Mouse (Mus musculus) liver, embryonic 13.5 days (tissue): ENCODE measurements at regions not wholly inside any gene's neighbourhood (a gene's known extent, or its start where the extent isn't known, plus 50 kb on each side); places are given as distances from the start of the nearest gene placed in this dataset.
A peak's percentile ranks its signal among the peaks of the same experiment; 100 is the strongest.

ENCODE experiments used
- ATAC-seq: fragments of 200-750 bp; cut with Nextera tagmentation; 2 replicates; pipeline ENCODE4 v1.8.0; 2017; ENCODE audit warnings: low read depth, mild to moderate bottlenecking, moderate number of reproducible peaks, moderate library complexity
- DNase-seq: peaks from one replicate; pipeline ENCODE4 v3.0.0; 2022
- H3K27ac ChIP-seq: fragments of 300-500 bp; sonication (generic); 2 replicates; pipeline ENCODE4 v1.5.1; 2015; ENCODE audit warnings: moderate library complexity, mild to moderate bottlenecking, inconsistent platforms
- H3K27me3 ChIP-seq: fragments of 300-500 bp; sonication (generic); 2 replicates; pipeline ENCODE4 v1.6.1; 2015; ENCODE audit warnings: mild to moderate bottlenecking, inconsistent platforms
- H3K36me3 ChIP-seq: fragments of 300-500 bp; sonication (generic); 2 replicates; pipeline ENCODE4 v1.6.1; 2015; ENCODE audit warnings: mild to moderate bottlenecking, inconsistent platforms
- H3K4me1 ChIP-seq: fragments of 300-500 bp; sonication (generic); replicated peaks from 2 replicates; pipeline ENCODE4 v1.6.1; 2015; ENCODE audit warnings: inconsistent platforms
- H3K4me2 ChIP-seq: fragments of 300-500 bp; sonication (generic); 2 replicates; pipeline ENCODE4 v1.6.1; 2015; ENCODE audit warnings: inconsistent platforms, mild to moderate bottlenecking, moderate library complexity
- H3K4me3 ChIP-seq: fragments of 300-500 bp; sonication (generic); replicated peaks from 2 replicates; pipeline ENCODE4 v1.5.1; 2015; ENCODE audit warnings: mild to moderate bottlenecking, inconsistent platforms
- H3K9ac ChIP-seq: fragments of 300-500 bp; sonication (generic); 2 replicates; pipeline ENCODE4 v1.6.1; 2015; ENCODE audit warnings: mild to moderate bottlenecking, inconsistent platforms
- H3K9me3 ChIP-seq: fragments of 300-500 bp; sonication (generic); replicated peaks from 2 replicates; pipeline ENCODE4 v1.6.1; 2016; ENCODE audit warnings: inconsistent platforms
- WGBS: fragments of 180-500 bp; shearing (Covaris S2); methylation state at CpG from one replicate; pipeline ENCODE4 v1.1.7; 2015; ENCODE audit not compliant: insufficient replicate concordance; 5-methylcytosine and 5-hydroxymethylcytosine counted together

- Histone ChIP-seq H3K4me3 (no peak overlapping the region), H3K36me3 (no peaks in the 10 kb centered on the region), H3K4me1 (no peaks in the 10 kb centered on the region), H3K27ac (no peak overlapping the region), H3K9ac (no peak overlapping the region), H3K4me2 (no peak overlapping the region), H3K9me3 (no peaks in the 10 kb centered on the region), H3K27me3 (no peaks in the 10 kb centered on the region)
- DNase-seq: no peak
- ATAC-seq: no peak
- WGBS: 70% methylated on average over 4 of the region's 4 CpGs
Observed at GRCm38 (mm10) chr13:28898900-28899299, 54.6 kb downstream of the Sox4 start.

- H3K4me1 ChIP-seq: no peaks in the 10 kb centered on the region
- no peak overlapping the region for H3K4me2 ChIP-seq
- WGBS: 78% methylated on average over 6 of the region's 6 CpGs
- DNase-seq (no peak), ATAC-seq (no peak)
- no peak overlapping the region for H3K9ac ChIP-seq
- H3K27me3 ChIP-seq: peaks cover 7% of the 10 kb centered on the region
- H3K36me3 ChIP-seq: no peaks in the 10 kb centered on the region
- H3K9me3 ChIP-seq: no peaks in the 10 kb centered on the region
- no peak overlapping the region for H3K4me3 ChIP-seq
- no peak overlapping the region for H3K27ac ChIP-seq
Observed at GRCm38 (mm10) chr13:28892896-28893295, 60.6 kb downstream of the Sox4 start.

GRCm38 (mm10) chr13:28887098-28887497 lies 66.4 kb downstream of the Sox4 start:
- no peak overlapping the region for H3K4me2 ChIP-seq
- H3K36me3 ChIP-seq: no peaks in the 10 kb centered on the region
- H3K9me3 ChIP-seq: no peaks in the 10 kb centered on the region
- no peak for ATAC-seq
- WGBS: 6% methylated on average over 13 of the region's 13 CpGs
- 0 out of 2 replicates have a peak, but pooled peaks cover 4% of the 10 kb centered on the region for H3K4me1 ChIP-seq
- H3K4me3 ChIP-seq: no peak overlapping the region
- H3K27ac ChIP-seq: no peak overlapping the region
- H3K27me3 ChIP-seq: peaks cover 62% of the 10 kb centered on the region
- DNase-seq: no peak
- H3K9ac ChIP-seq: no peak overlapping the region

GRCm38 (mm10) chr13:28886691-28887090 lies 66.8 kb downstream of the Sox4 start:
- Histone ChIP-seq H3K27ac (no peak overlapping the region), H3K9me3 (no peaks in the 10 kb centered on the region), H3K36me3 (no peaks in the 10 kb centered on the region), H3K9ac (no peak overlapping the region), H3K4me1 (0 out of 2 replicates have a peak, but pooled peaks cover 4% of the 10 kb centered on the region), H3K4me3 (no peak overlapping the region), H3K27me3 (peaks cover 66% of the 10 kb centered on the region), H3K4me2 (no peak overlapping the region)
- 4% methylated on average over 11 of the region's 11 CpGs for WGBS
- ATAC-seq: no peak
- no peak for DNase-seq

GRCm38 (mm10) chr13:28885083-28886037 lies 68.2 kb downstream of the Sox4 start:
- Histone ChIP-seq H3K4me1 (0 out of 2 replicates have a peak, but pooled peaks cover 4% of the 10 kb centered on the region), H3K27ac (no peak overlapping the region), H3K4me2 (peak overlapping the region; percentile 47), H3K4me3 (peak overlapping the region; percentile 38), H3K36me3 (no peaks in the 10 kb centered on the region), H3K27me3 (peaks cover 71% of the 10 kb centered on the region), H3K9me3 (no peaks in the 10 kb centered on the region), H3K9ac (no peak overlapping the region)
- DNase-seq (no peak), ATAC-seq (no peak)
- WGBS: under 1% methylated on average over 30 of the region's 30 CpGs

- peaks cover 71% of the 10 kb centered on the region for H3K27me3 ChIP-seq
- H3K4me3 ChIP-seq: peak overlapping the region; percentile 38
- DNase-seq (no peak), ATAC-seq (no peak)
- no peaks in the 10 kb centered on the region for H3K36me3 ChIP-seq
- no peaks in the 10 kb centered on the region for H3K9me3 ChIP-seq
- peak overlapping the region; percentile 47 for H3K4me2 ChIP-seq
- H3K4me1 ChIP-seq: 0 out of 2 replicates have a peak, but pooled peaks cover 4% of the 10 kb centered on the region
- no peak overlapping the region for H3K9ac ChIP-seq
- no peak overlapping the region for H3K27ac ChIP-seq
- 1% methylated on average over 26 of the region's 26 CpGs for WGBS
Observed at GRCm38 (mm10) chr13:28884191-28884820, 69.2 kb downstream of the Sox4 start.

GRCm38 (mm10) chr13:28883398-28883797 lies 70.1 kb downstream of the Sox4 start:
- no peak overlapping the region for H3K4me2 ChIP-seq
- no peaks in the 10 kb centered on the region for H3K9me3 ChIP-seq
- no peak for ATAC-seq
- H3K4me1 ChIP-seq: 0 out of 2 replicates have a peak, but pooled peaks cover 4% of the 10 kb centered on the region
- 48% methylated on average over 8 of the region's 8 CpGs for WGBS
- H3K36me3 ChIP-seq: no peaks in the 10 kb centered on the region
- H3K9ac ChIP-seq: no peak overlapping the region
- no peak for DNase-seq
- peaks cover 69% of the 10 kb centered on the region for H3K27me3 ChIP-seq
- no peak overlapping the region for H3K27ac ChIP-seq
- H3K4me3 ChIP-seq: no peak overlapping the region

GRCm38 (mm10) chr13:28880888-28881287 lies 72.6 kb downstream of the Sox4 start:
- Histone ChIP-seq H3K9me3 (no peaks in the 10 kb centered on the region), H3K4me3 (no peak overlapping the region), H3K27me3 (peaks cover 44% of the 10 kb centered on the region), H3K27ac (no peak overlapping the region), H3K36me3 (no peaks in the 10 kb centered on the region), H3K4me2 (no peak overlapping the region), H3K9ac (no peak overlapping the region), H3K4me1 (0 out of 2 replicates have a peak, but pooled peaks cover 4% of the 10 kb centered on the region)
- ATAC-seq (no peak), DNase-seq (no peak)
- 51% methylated on average over 6 of the region's 6 CpGs for WGBS

- Histone ChIP-seq H3K4me2 (no peak overlapping the region), H3K9me3 (no peaks in the 10 kb centered on the region), H3K9ac (no peak overlapping the region), H3K36me3 (no peaks in the 10 kb centered on the region), H3K27ac (no peak overlapping the region), H3K4me3 (no peak overlapping the region), H3K27me3 (peaks cover 22% of the 10 kb centered on the region), H3K4me1 (no peaks in the 10 kb centered on the region)
- 31% methylated on average over 3 of the region's 3 CpGs for WGBS
- no peak for DNase-seq
- no peak for ATAC-seq
Observed at GRCm38 (mm10) chr13:28878692-28879091, 74.8 kb downstream of the Sox4 start.

- H3K9me3 ChIP-seq: no peaks in the 10 kb centered on the region
- no peak overlapping the region for H3K9ac ChIP-seq
- H3K4me1 ChIP-seq: no peaks in the 10 kb centered on the region
- H3K27me3 ChIP-seq: peaks cover 5% of the 10 kb centered on the region
- H3K27ac ChIP-seq: no peak overlapping the region
- H3K4me2 ChIP-seq: no peak overlapping the region
- no peaks in the 10 kb centered on the region for H3K36me3 ChIP-seq
- DNase-seq (no peak), ATAC-seq (no peak)
- 49% methylated on average over 4 of the region's 4 CpGs for WGBS
- no peak overlapping the region for H3K4me3 ChIP-seq
Observed at GRCm38 (mm10) chr13:28876771-28877170, 76.7 kb downstream of the Sox4 start.

GRCm38 (mm10) chr13:28870681-28871080 lies 82.8 kb downstream of the Sox4 start:
- H3K9me3 ChIP-seq: no peaks in the 10 kb centered on the region
- DNase-seq: no peak
- H3K27ac ChIP-seq: no peak overlapping the region
- WGBS: 72% methylated on average over 4 of the region's 4 CpGs
- no peak overlapping the region for H3K4me2 ChIP-seq
- no peaks in the 10 kb centered on the region for H3K4me1 ChIP-seq
- H3K4me3 ChIP-seq: no peak overlapping the region
- no peaks in the 10 kb centered on the region for H3K27me3 ChIP-seq
- no peak overlapping the region for H3K9ac ChIP-seq
- no peaks in the 10 kb centered on the region for H3K36me3 ChIP-seq
- ATAC-seq: no peak
